Mouse (Mus musculus) lung, postnatal 0 days (tissue): ENCODE results near the gene Dmxl2. TPM values are rescaled to one million over a fixed set of nuclear protein-coding genes. Genes with fewer than 3 reads are reported as not detected.

Experiments
- ATAC-seq: fragments of 200-750 bp; cut with Nextera tagmentation; 2 replicates; pipeline ENCODE4 v1.8.0; 2017; ENCODE audit warnings: moderate library complexity
- DNase-seq: peaks from one replicate; pipeline ENCODE4 v3.0.0-alpha.2; 2016; ENCODE audit warnings: low spot score
- H3K27ac ChIP-seq: fragments of 300-500 bp; sonication (generic); 2 replicates; pipeline ENCODE4 v1.5.1; 2014; ENCODE audit warnings: antibody characterized with exemption, mild to moderate bottlenecking, low read length, mixed read lengths
- H3K27me3 ChIP-seq: fragments of 300-500 bp; sonication (generic); replicated peaks from 2 replicates; pipeline ENCODE4 v1.6.1; 2014; ENCODE audit warnings: low read length, mixed read lengths; ENCODE audit not compliant: insufficient read depth
- H3K36me3 ChIP-seq: fragments of 300-500 bp; sonication (generic); 2 replicates; pipeline ENCODE4 v1.6.1; 2014; ENCODE audit warnings: low read length, mixed read lengths; ENCODE audit not compliant: insufficient read depth
- H3K4me1 ChIP-seq: fragments of 300-500 bp; sonication (generic); 2 replicates; pipeline ENCODE4 v1.6.1; 2014; ENCODE audit warnings: antibody characterized with exemption, low read depth, low read length, mixed read lengths; ENCODE audit not compliant: insufficient read depth
- H3K4me2 ChIP-seq: fragments of 300-500 bp; sonication (generic); replicated peaks from 2 replicates; pipeline ENCODE4 v1.6.1; 2014; ENCODE audit warnings: low read depth, mild to moderate bottlenecking, low read length, moderate library complexity, mixed read lengths
- H3K4me3 ChIP-seq: fragments of 300-500 bp; sonication (generic); 2 replicates; pipeline ENCODE4 v1.5.1; 2014; ENCODE audit warnings: low read depth, low read length
- H3K9ac ChIP-seq: fragments of 300-500 bp; sonication (generic); replicated peaks from 2 replicates; pipeline ENCODE4 v1.6.1; 2014; ENCODE audit warnings: low read depth, mild to moderate bottlenecking
- H3K9me3 ChIP-seq: fragments of 300-500 bp; sonication (generic); 2 replicates; pipeline ENCODE4 v1.6.1; 2016; ENCODE audit warnings: low read length, mixed read lengths
- CTCF ChIP-seq: IDR thresholded peaks from 2 replicates; pipeline ENCODE4 v1.5.1; 2016; ENCODE audit warnings: antibody characterized with exemption, mild to moderate bottlenecking
- EP300 ChIP-seq: IDR thresholded peaks from 2 replicates; pipeline ENCODE4 v1.6.1; 2016; ENCODE audit warnings: antibody characterized with exemption, mild to moderate bottlenecking, control low read depth
- WGBS: fragments of 180-500 bp; shearing (Covaris S2); extraction: QIAGEN DNeasy Blood & Tissue Kit; methylation state at CpG from one replicate; pipeline ENCODE4 v1.1.7; 2014; 5-methylcytosine and 5-hydroxymethylcytosine counted together
- polyA plus RNA-seq: library from polyadenylated mRNA; unstranded; fragments of >200 nt; fragmentation: Nextera tagmentation; extraction: Ambion mirVana; gene quantifications from 2 replicates; pipeline ENCODE4 v1.2.1, GENCODE M21; 2015

Dmxl2 gene
- polyA plus RNA-seq, result 4.8 and 5.1 TPM in 2 replicates

GRCm38 (mm10) chr9:54501453-54502110 lies at the start of gene Dmxl2:
TSS of gene Dmxl2 (minus strand) at chr9:54501626.
- Histone ChIP-seq H3K36me3 (no peaks in the 10 kb centered on the region), H3K4me3 (peak within 1 kb of the TSS; percentile 62), H3K27ac (no peak within 1 kb of the TSS), H3K9ac (peak within 1 kb of the TSS; percentile 54), H3K4me2 (peak within 1 kb of the TSS; percentile 96), H3K9me3 (no peaks in the 10 kb centered on the region), H3K4me1 (no peaks in the 10 kb centered on the region), H3K27me3 (peaks cover 4% of the 10 kb centered on the region; the same call in 1 of the 2 replicates)
- DNase-seq (peak; percentile 94), ATAC-seq (peak; percentile 96)
- WGBS, result 1% methylated on average over 66 of the region's 99 CpGs
- no peak for TF ChIP-seq CTCF
- no peak for TF ChIP-seq EP300

- Histone ChIP-seq H3K27ac (no peak overlapping the region), H3K4me2 (no peak overlapping the region), H3K9me3 (no peaks in the 10 kb centered on the region), H3K27me3 (no peaks in the 10 kb centered on the region), H3K4me1 (no peaks in the 10 kb centered on the region), H3K36me3 (no peaks in the 10 kb centered on the region), H3K4me3 (no peak overlapping the region), H3K9ac (no peak overlapping the region)
- WGBS, result 89% methylated on average over 6 of the region's 6 CpGs
- TF ChIP-seq EP300 (no peak), CTCF (no peak)
- DNase-seq (no peak), ATAC-seq (no peak)
These were observed 48.0 kb upstream of the Dmxl2 start for GRCm38 (mm10) chr9:54549433-54549832.

- TF ChIP-seq CTCF (peak; percentile 83), EP300 (no peak)
- H3K4me1 ChIP-seq, result no peaks in the 10 kb centered on the region
- H3K27ac ChIP-seq, result no peak overlapping the region
- no peaks in the 10 kb centered on the region for H3K9me3 ChIP-seq
- peak; percentile 45 for DNase-seq
- no peak for ATAC-seq
- H3K4me2 ChIP-seq, result no peak overlapping the region
- no peaks in the 10 kb centered on the region for H3K27me3 ChIP-seq
- H3K9ac ChIP-seq, result no peak overlapping the region
- no peaks in the 10 kb centered on the region for H3K36me3 ChIP-seq
- no peak overlapping the region for H3K4me3 ChIP-seq
- 12% methylated on average over 5 of the region's 5 CpGs for WGBS
These were observed 46.1 kb upstream of the Dmxl2 start for GRCm38 (mm10) chr9:54547536-54547935.

GRCm38 (mm10) chr9:54544954-54545315 lies 43.5 kb upstream of the Dmxl2 start:
- Histone ChIP-seq H3K36me3 (no peaks in the 10 kb centered on the region), H3K4me1 (no peaks in the 10 kb centered on the region), H3K4me3 (no peak overlapping the region), H3K9me3 (no peaks in the 10 kb centered on the region), H3K4me2 (no peak overlapping the region), H3K27ac (no peak overlapping the region), H3K9ac (no peak overlapping the region), H3K27me3 (no peaks in the 10 kb centered on the region)
- WGBS, result 87% methylated on average over 4 of the region's 4 CpGs
- ATAC-seq, result no peak
- DNase-seq, result no peak
- no peak for TF ChIP-seq EP300
- no peak for TF ChIP-seq CTCF

- DNase-seq (no peak), ATAC-seq (no peak)
- Histone ChIP-seq H3K4me3 (no peak overlapping the region), H3K27ac (no peak overlapping the region), H3K4me2 (no peak overlapping the region), H3K9me3 (no peaks in the 10 kb centered on the region), H3K9ac (no peak overlapping the region), H3K36me3 (no peaks in the 10 kb centered on the region), H3K4me1 (no peaks in the 10 kb centered on the region), H3K27me3 (no peaks in the 10 kb centered on the region)
- TF ChIP-seq CTCF (no peak), EP300 (no peak)
- 81% methylated on average over 9 of the region's 9 CpGs for WGBS
These were observed 43.0 kb upstream of the Dmxl2 start for GRCm38 (mm10) chr9:54544212-54544953.

GRCm38 (mm10) chr9:54540801-54541200 lies 39.4 kb upstream of the Dmxl2 start:
- ATAC-seq, result no peak
- H3K4me3 ChIP-seq, result no peak overlapping the region
- H3K4me2 ChIP-seq, result no peak overlapping the region
- no peaks in the 10 kb centered on the region for H3K4me1 ChIP-seq
- H3K36me3 ChIP-seq, result no peaks in the 10 kb centered on the region
- no peak for DNase-seq
- WGBS, result 57% methylated on average over 5 of the region's 5 CpGs
- no peaks in the 10 kb centered on the region for H3K9me3 ChIP-seq
- H3K27ac ChIP-seq, result no peak overlapping the region
- no peak overlapping the region for H3K9ac ChIP-seq
- TF ChIP-seq EP300 (no peak), CTCF (no peak)
- H3K27me3 ChIP-seq, result no peaks in the 10 kb centered on the region
